Mouse (Mus musculus) G1E (cell line): Measurements from ENCODE around the gene Hemgn. TPM values are rescaled to one million over a fixed set of nuclear protein-coding genes. Genes with fewer than 3 reads are reported as not detected.

Source experiments
- ATAC-seq: 2 replicates; pipeline ENCODE4 v1.8.0; 2016; ENCODE audit warnings: mild to moderate bottlenecking; ENCODE audit not compliant: insufficient number of reproducible peaks, poor library complexity, low FRiP score, severe bottlenecking; ENCODE audit errors: extremely low read depth
- DNase-seq: peaks from one replicate; pipeline ENCODE4 v3.0.0; 2012; ENCODE audit warnings: low spot score
- H3K27me3 ChIP-seq: 2 replicates; pipeline ENCODE4 v1.6.1; 2012; ENCODE audit warnings: mild to moderate bottlenecking, low read length, inconsistent platforms; ENCODE audit not compliant: insufficient read depth
- H3K36me3 ChIP-seq: replicated peaks from 2 replicates; pipeline ENCODE3; 2012; ENCODE audit warnings: mild to moderate bottlenecking, inconsistent platforms
- H3K4me1 ChIP-seq: 2 replicates; pipeline ENCODE4 v1.6.1; 2012; ENCODE audit warnings: low read depth, low read length, inconsistent platforms, mixed read lengths; ENCODE audit not compliant: insufficient read depth
- H3K4me3 ChIP-seq: 2 replicates; pipeline ENCODE4 v1.5.1; 2012; ENCODE audit warnings: low read depth, mild to moderate bottlenecking, inconsistent platforms, low read length, moderate library complexity, mixed read lengths
- H3K9me3 ChIP-seq: replicated peaks from 2 replicates; pipeline ENCODE4 v1.6.1; 2012; ENCODE audit warnings: inconsistent platforms
- CTCF ChIP-seq: IDR thresholded peaks from 2 replicates; pipeline ENCODE4 v1.5.1; 2012; ENCODE audit warnings: low read depth, low read length, inconsistent platforms, mixed read lengths
- GATA1 ChIP-seq: IDR thresholded peaks from 2 replicates; pipeline ENCODE4 v1.6.1; 2012; ENCODE audit warnings: borderline replicate concordance, low read length, inconsistent platforms, mixed read lengths
- GATA2 ChIP-seq: IDR thresholded peaks from 2 replicates; pipeline ENCODE4 v1.6.1; 2012; ENCODE audit warnings: low read depth, low read length, inconsistent platforms, borderline replicate concordance
- POLR2AphosphoS5 ChIP-seq: IDR thresholded peaks from 2 replicates; pipeline ENCODE4 v1.6.1; 2012; ENCODE audit warnings: low read depth, low read length, inconsistent platforms; ENCODE audit not compliant: insufficient replicate concordance
- TAL1 ChIP-seq: conservative IDR thresholded peaks from 2 replicates; pipeline ENCODE4 v1.6.1; 2012; ENCODE audit warnings: low read depth, low read length, inconsistent platforms, mixed read lengths
- polyA plus RNA-seq: library from polyadenylated mRNA; stranded (reverse); fragments of >175 nt; gene quantifications from 2 replicates; pipeline ENCODE4 v1.2.3, GENCODE M21; 2012
- total RNA-seq, 2 experiments: library from RNA; stranded (forward) in 1 of 2; stranded (reverse) in 1 of 2; fragments of 200-1000 nt in 1 of 2; fragments of >200 nt in 1 of 2; fragmentation: Nextera tagmentation in 1 of 2; gene quantifications; 2 replicates each; pipeline ENCODE4 v1.2.3; 2014 to 2017

Hemgn gene
- total and polyA plus RNA-seq, 3 experiments = 6.3 to 132 (median 24.3) TPM

GRCm38 (mm10) chr4:46398839-46399238, 14.5 kb downstream of the Hemgn start:
- TF ChIP-seq TAL1 (no peak), CTCF (no peak), POLR2AphosphoS5 (no peak), GATA2 (no peak), GATA1 (no peak)
- H3K4me3 ChIP-seq = no peak overlapping the region
- H3K4me1 ChIP-seq = peaks cover 69% of the 10 kb centered on the region
- ATAC-seq (no peak), DNase-seq (no peak)
- peaks cover 75% of the 10 kb centered on the region for H3K36me3 ChIP-seq
- H3K27me3 ChIP-seq = no peaks in the 10 kb centered on the region
- no peaks in the 10 kb centered on the region for H3K9me3 ChIP-seq

GRCm38 (mm10) chr4:46395736-46396135, 17.6 kb downstream of the Hemgn start:
- TF ChIP-seq GATA1 (no peak), TAL1 (no peak), GATA2 (no peak), POLR2AphosphoS5 (no peak), CTCF (no peak)
- Histone ChIP-seq H3K27me3 (no peaks in the 10 kb centered on the region), H3K9me3 (no peaks in the 10 kb centered on the region), H3K4me1 (peaks cover 60% of the 10 kb centered on the region), H3K4me3 (no peak overlapping the region), H3K36me3 (peaks cover 90% of the 10 kb centered on the region)
- ATAC-seq (peak; percentile 34; the same call in 1 of the 2 replicates), DNase-seq (peak; percentile 26)

- Histone ChIP-seq H3K9me3 (no peaks in the 10 kb centered on the region), H3K27me3 (no peaks in the 10 kb centered on the region), H3K36me3 (peaks cover 76% of the 10 kb centered on the region), H3K4me1 (peaks cover 59% of the 10 kb centered on the region), H3K4me3 (no peak overlapping the region)
- ATAC-seq = no peak
- TF ChIP-seq GATA2 (no peak), POLR2AphosphoS5 (no peak), TAL1 (no peak)
- no peak for DNase-seq
Observed at GRCm38 (mm10) chr4:46394388-46394787, 18.9 kb downstream of the Hemgn start.

GRCm38 (mm10) chr4:46390390-46390970, 22.8 kb downstream of the Hemgn start:
- TF ChIP-seq TAL1 (no peak), CTCF (peak; percentile 89), GATA1 (no peak)
- peaks cover 58% of the 10 kb centered on the region for H3K36me3 ChIP-seq
- peak overlapping the region; percentile 7; the same call in 1 of the 2 replicates for H3K4me3 ChIP-seq
- peaks cover 31% of the 10 kb centered on the region for H3K4me1 ChIP-seq
- no peaks in the 10 kb centered on the region for H3K27me3 ChIP-seq
- ATAC-seq (0 out of 2 replicates have a peak, but pooled peaks have one; percentile 23), DNase-seq (peak; percentile 54)
- no peaks in the 10 kb centered on the region for H3K9me3 ChIP-seq

GRCm38 (mm10) chr4:46389612-46390341, 23.5 kb downstream of the Hemgn start:
- no peak for DNase-seq
- Histone ChIP-seq H3K4me3 (peak overlapping the region; percentile 79), H3K27me3 (no peaks in the 10 kb centered on the region)

GRCm38 (mm10) chr4:46389013-46389611, 24.2 kb downstream of the Hemgn start, which contains the start of gene Trmo:
TSS of gene Trmo (minus strand) at chr4:46389437.
- Histone ChIP-seq H3K27me3 (no peaks in the 10 kb centered on the region), H3K36me3 (peaks cover 62% of the 10 kb centered on the region), H3K4me3 (peak within 1 kb of the TSS; percentile 79), H3K4me1 (peaks cover 28% of the 10 kb centered on the region), H3K9me3 (no peaks in the 10 kb centered on the region)
- ATAC-seq (peak; percentile 94), DNase-seq (peak; percentile 85)
- TF ChIP-seq POLR2AphosphoS5 (peak; percentile 89), CTCF (no peak)

More at GRCm38 (mm10) chr4:46389612-46390341, 23.5 kb downstream of the Hemgn start:
- Histone ChIP-seq H3K36me3 (peaks cover 62% of the 10 kb centered on the region), H3K9me3 (no peaks in the 10 kb centered on the region), H3K4me1 (peaks cover 28% of the 10 kb centered on the region)
- TF ChIP-seq TAL1 (no peak), GATA2 (no peak), CTCF (no peak), GATA1 (no peak)
- no peak for ATAC-seq
